Mouse (Mus musculus) gastrocnemius, postnatal 10 days (tissue): Measurements from ENCODE around the gene Sec1. TPM values are rescaled to one million over a fixed set of nuclear protein-coding genes. Genes with fewer than 3 reads are reported as not detected.
A peak's percentile ranks its signal among the peaks of the same experiment; 100 is the strongest.

Source experiments
- DNase-seq: peaks from one replicate; pipeline ENCODE4 v3.0.0; 2021; ENCODE audit warnings: mixed read lengths
- total RNA-seq, 2 experiments: library from RNA; stranded (reverse); gene quantifications; 2 replicates each; pipeline ENCODE4 v1.2.3; 2021

Sec1 gene
- total RNA-seq, 2 experiments from 2014 or later: 0.21 TPM; not detected in 1

DNA sequence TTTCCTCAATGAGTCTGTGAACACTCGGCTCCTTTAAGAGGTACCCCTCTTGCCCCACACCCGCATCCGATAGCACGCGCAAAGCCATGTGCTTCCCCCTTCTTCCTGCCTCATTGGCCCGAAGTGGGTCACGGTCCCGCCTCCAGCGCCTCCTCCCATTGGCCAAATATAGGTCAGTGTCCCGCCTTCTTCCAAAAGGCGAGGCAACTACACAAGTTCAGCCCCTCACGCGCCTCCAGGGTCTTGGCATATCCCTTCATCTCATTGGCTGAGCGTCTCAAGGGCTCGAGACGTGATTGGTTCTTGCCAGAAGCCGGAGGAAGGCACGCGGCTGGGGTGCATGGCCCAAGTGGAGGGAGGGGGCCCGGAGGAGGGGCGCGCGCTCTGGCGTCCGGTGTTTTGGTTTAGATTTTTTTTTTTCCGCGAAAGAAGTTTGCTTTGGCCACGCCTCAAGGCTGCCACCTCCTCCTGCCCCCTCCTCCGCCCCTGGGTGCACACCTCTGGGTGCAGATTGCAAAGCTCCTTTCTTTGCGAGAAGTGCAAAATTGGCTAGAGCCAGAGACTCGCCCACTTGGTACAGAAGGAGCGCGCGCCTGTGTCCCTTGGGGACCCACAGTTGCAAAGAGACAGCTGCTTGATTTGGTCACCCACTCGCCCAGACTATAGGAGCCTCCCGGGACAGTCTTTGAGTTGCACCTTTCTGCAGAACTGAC is 10.7 kb upstream of the Sec1 start, which contains the start of gene Dbp:
Gene Dbp (plus strand): TSS at position 359 of the 713 bp plus-strand sequence.
- peak; percentile 95 for DNase-seq

- DNase-seq: peak; percentile 64
These were observed 9.9 kb upstream of the Sec1 start for GRCm38 (mm10) chr7:45704046-45704559.

DNA sequence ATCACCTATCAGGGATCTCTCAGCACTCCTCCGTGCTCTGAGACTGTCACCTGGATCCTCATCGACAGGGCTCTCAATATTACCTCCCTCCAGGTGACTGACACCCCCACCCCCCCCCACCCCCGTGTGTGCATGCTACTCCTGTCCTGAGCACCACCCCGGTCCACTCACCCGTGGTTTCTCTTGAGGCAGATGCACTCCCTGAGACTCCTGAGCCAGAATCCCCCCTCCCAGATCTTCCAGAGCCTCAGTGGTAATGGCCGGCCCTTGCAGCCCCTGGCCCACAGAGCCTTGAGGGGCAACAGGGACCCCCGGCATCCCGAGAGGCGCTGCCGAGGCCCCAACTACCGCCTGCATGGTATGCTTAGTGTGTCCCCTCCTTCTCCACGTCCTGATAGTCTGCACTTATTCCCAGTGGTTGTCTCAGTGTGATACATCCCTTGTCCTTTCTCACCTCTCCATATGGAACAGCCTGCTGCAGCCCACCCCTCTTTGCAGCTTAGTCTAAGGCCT is 9.4 kb upstream of the Sec1 start:
- DNase-seq: peak; percentile 17

GRCm38 (mm10) chr7:45702809-45703520 is 8.8 kb upstream of the Sec1 start:
- DNase-seq: no peak

GRCm38 (mm10) chr7:45702316-45702715 is 8.1 kb upstream of the Sec1 start:
- no peak for DNase-seq

DNA sequence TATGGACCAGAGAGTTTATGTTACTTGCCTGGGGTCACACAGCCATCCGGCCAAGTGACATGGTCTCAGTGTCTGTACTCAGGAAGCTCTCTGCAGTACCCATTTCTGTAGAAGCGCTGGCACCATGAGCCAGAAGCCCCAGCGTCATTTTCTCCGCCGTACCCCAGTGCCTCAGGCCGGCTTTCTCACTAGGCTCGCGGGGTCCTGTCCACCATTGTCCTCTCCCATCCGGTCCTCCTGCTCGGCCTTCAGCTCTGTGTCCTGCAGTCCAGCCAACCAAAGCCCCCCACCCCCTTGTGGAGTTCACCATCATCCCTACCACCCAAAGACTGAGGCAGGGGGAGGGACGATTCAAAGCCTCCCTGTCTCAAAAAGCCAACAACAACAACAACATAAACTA is 7.4 kb upstream of the Sec1 start:
- DNase-seq: peak; percentile 11

DNA sequence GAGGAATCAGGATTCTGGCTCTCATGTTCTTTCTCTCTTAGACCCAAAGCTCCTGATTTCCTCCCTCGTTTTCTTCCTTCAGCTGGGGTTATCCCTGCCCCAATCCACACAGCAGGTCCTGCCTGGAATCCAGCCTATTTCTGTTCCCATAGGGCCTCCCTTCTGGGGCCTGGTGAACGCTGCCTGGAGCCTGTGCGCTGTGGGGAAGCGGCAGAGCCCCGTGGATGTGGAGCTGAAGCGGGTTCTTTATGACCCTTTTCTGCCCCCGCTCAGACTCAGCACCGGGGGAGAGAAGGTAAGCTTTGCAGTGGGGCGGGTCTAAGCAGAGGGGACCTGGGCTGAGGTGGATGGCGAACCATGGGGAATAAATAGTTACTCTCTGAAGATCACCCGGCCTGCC is 6.9 kb upstream of the Sec1 start:
- DNase-seq: peak; percentile 36

DNA sequence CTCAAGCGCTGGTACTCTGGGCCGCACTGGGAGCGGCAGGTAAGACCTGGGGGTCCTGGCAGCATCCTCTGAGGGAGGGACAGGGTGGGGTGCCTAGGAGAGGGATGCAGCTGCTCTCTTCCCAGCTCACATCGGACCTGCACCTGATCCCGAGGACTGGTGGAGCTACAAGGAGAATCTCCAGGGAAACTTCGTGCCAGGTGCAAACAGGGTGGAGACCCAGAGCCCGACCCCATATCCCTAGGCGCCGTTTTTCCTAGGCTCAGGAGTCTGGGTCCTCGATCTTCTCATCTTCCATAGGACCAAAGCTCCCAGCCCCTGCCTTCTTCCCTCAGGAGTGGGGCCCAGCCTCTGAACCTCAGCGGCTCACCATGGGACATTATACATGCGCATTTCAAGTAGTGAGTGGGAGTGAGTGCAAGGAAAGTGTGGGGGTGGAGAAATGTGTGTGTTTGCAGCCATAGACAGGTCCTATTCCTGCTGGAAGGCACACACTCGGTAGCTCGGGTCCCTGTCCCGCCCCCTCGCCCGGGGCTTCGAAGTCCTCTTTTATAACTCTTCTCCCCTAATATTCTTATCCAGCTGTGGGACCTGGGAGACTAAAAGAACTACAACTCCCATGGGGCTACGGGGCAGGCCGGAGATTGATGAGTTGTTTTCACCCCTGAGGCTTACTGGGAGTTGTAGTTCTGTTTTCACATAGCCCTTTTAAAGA is 6.3 kb upstream of the Sec1 start:
- peak; percentile 66 for DNase-seq

DNA sequence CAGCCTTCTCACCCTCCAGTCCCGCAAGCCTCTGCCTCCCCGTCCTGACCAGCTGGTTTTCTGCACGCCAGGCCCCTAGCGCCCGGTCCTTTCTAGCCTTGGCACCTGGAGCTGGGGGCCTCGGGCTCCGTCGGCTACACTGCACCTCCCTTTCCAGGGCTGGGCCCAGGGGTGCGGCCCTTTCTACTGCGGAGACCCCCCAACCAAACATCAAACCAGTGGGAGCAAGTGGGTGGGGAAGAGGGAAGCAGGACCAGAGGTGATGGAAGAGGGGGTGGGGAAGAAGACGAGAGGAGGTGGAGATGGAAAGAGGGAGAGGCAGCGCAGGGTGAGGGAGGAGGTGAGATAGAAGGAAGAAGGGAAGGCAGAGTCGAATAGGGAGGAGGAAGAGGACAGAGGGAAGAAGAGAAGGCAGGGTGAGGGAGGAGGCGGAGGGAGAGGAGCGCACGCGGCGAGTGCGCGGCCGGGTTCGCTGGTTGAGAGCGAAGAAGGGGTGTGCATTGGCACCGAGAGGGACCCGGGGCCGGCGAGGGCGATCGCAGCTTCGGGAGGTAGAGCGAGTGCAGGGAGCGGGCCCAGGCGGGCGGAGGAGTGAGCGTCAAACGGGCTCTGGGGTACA is 5.4 kb upstream of the Sec1 start, which contains the start of gene Car11:
Gene Car11 (plus strand): TSS at position 321 of the 619 bp plus-strand sequence.
- peak; percentile 36 for DNase-seq

DNA sequence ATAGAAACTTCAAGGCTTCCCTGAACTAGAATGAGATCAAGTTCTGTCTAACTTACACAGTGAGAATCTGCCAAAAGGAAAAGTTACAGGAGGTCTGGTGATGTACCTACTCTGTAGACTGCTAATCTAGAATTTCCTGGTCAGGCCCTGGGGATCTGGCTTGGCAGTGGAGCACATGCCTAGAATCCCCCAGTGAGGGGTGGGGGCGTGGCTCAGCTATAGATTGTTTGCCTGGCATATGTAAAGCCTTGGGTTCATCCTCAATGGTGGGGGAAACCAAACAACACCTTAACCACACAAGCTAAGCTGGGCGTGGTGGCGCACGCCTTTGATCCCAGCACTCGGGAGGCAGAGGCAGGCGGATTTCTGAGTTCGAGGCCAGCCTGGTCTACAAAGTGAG is 3.7 kb upstream of the Sec1 start:
- DNase-seq: no peak

- no peak for DNase-seq
These were observed 896 bp upstream of the Sec1 start for GRCm38 (mm10) chr7:45695098-45695497.

GRCm38 (mm10) chr7:45692364-45692763 is 1.8 kb downstream of the Sec1 start:
- DNase-seq: no peak

GRCm38 (mm10) chr7:45689800-45690199 is 4.4 kb downstream of the Sec1 start:
- DNase-seq: no peak

DNA sequence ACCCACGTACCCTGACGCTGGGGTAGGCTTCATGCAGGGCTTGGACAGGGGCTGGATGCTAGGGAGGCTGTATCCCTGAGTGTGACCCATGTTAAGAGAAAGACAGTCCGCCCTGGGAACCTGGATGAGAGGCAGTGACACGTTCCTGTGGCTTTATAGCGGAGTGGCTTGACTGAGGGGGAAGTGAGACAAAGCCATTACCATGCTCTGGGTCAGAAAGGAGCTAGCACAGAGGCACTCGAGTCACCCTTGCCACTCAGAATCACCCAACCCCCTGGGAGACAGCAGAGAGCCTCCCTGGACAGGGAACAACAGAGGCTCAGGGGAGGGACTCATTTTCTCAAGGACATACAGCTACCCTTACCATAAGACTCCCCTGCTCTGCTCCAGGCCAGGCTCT is 5.1 kb downstream of the Sec1 start:
- DNase-seq: no peak

DNA sequence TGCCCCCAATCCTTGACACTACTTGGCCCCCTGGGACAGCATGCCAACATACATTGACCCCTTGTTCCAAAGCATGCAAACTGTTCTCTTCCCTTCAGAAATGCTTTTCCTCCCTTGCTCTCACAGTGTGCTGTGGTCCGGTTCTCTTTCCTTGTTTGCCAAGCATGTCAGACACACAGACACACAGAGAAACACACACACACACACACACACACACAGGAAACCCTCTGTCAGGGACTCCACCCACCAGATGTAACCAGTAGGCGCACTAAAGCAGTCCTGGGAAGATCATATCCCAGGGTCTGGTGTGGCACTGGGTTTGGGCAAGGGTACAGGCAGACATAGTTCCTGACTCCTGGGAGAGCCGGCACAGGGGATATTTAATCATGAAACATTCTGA is 7.4 kb downstream of the Sec1 start:
- DNase-seq: no peak

GRCm38 (mm10) chr7:45685811-45686210 is 8.4 kb downstream of the Sec1 start:
- no peak for DNase-seq

GRCm38 (mm10) chr7:45683396-45684050 is 10.7 kb downstream of the Sec1 start, which contains the start of gene Ntn5:
Gene Ntn5, plus strand, starts transcription at chr7:45684022.
- no peak for DNase-seq

DNA sequence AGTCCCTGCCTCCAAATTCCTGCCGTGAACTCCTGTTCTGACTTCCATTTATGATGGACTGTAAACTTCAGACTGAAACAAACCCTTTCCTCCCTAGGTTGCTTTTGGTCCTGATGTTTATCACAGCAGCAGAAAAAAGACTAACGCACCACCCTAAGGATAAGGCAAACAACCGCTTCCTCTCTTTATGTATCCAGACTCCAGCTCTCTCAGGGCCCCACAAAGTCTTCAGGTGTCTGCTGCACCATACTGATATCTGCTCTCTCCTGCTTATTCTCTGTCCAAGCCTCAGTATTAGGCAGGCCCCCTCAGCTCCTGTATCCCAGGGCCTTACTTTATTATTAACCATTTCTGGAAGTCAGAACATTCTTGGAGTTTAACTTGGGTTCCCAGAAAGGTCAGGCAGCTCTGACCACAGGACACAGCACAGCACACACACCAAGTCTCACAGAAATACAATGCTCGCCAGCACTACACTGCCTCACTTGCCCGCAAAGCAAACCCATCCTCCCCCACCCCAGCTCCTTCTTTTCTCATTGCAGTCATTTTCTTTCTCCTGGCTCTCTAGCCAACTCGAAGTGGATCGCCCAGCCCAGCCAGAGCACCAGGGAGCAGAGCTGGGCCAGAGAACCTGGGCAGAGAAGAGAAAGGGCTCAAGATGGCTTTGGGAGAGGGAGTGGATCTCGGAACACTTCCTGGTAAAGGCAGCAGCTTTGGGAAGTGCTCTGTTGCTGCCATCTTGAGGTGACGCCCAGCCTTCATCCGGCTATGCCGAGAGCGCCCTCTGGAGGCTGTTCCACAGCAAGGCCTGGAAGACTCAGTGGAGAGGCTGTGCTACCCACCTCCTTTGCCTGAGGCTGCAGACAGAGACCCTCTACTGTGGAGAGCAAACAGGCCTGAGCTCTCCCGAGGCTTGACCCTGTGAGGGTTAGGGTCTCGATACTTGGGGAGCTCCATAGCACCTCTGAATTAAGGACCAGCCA is 11.8 kb downstream of the Sec1 start:
- peak; percentile 92 for DNase-seq

DNA sequence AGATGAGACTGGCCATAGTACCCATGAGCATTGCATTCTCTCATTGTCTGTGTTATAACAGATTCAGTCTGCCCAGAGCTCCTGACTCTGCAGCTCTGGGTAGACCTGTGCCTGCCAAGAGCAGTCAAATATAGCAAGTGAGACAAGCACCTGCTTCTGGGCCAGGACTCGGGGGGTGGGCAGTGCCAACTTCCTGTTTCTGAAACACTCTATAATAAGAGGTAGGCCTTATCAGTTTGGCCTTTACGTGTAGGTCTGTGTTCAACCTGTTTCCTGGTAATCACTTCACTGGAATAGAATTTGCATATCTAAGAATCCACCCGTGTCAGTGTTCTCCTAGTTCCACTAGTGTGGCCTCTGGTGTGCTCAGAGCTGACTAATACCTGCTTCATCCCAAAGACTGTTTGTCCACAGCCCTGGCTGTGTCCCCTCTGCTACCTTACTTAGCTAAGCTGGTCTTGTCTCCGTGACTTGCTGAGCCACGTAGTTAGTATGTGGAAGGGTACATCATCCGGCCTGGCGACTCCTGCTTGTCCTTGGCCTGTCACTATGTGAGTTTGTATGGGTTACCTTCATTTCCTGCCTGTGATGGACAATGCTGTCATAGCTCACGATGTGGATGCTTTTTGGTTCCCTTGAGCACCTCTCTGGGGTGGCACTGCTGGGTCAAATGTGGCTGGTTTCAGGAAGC is 13.0 kb downstream of the Sec1 start:
- DNase-seq: no peak
